Mouse (Mus musculus) heart, postnatal 0 days (tissue): ENCODE results near the gene Ccnt1.

Source experiments
- CTCF ChIP-seq: IDR thresholded peaks from 2 replicates; pipeline ENCODE4 v1.5.1; 2016; ENCODE audit warnings: antibody characterized with exemption, control low read depth, low read depth
- EP300 ChIP-seq: IDR thresholded peaks from 2 replicates; pipeline ENCODE4 v1.6.1; 2016; ENCODE audit warnings: antibody characterized with exemption, low read depth

DNA sequence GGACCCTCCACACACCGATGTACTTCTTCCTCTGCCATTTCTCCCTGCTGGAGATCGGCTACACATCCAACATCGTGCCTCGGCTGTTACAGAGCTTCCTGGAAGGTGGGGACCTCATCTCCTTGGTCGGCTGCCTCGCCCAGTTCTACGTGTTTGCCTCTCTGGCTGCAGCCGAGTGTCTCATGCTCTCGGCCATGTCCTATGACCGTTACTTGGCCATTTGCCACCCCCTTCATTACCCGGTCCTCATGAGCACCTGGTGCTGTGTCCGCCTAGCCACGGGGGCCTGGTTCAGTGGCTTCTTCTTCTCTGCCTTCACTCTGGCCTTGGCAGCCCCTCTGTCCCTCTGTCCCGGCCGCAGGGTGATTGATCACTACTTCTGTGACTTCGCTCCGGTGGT is 73.1 kb downstream of the Ccnt1 start:
- no peak for TF ChIP-seq CTCF
- TF ChIP-seq EP300, result no peak
